Mouse (Mus musculus): ENCODE results near the gene Atf5.

Gene Atf5

GRCm38 (mm10) chr7:44850146-44850545 lies 33.7 kb upstream of the Atf5 start:
- DNase-seq (ENCODE audit: low spot score) = peak; percentile 79

- peak; percentile 91 for DNase-seq (ENCODE audit: low spot score)
Measured at GRCm38 (mm10) chr7:44849416-44850111, 33.1 kb upstream of the Atf5 start.

GRCm38 (mm10) chr7:44848561-44849415 lies 32.3 kb upstream of the Atf5 start, which contains the start of the genes Akt1s1 and Tbc1d17:
Gene Akt1s1, plus strand, starts transcription at chr7:44848991.
Gene Tbc1d17, minus strand, starts transcription at chr7:44849079.
- DNase-seq (ENCODE audit: low spot score) = peak; percentile 99

- no peak for DNase-seq (ENCODE audit: low spot score)
Measured at GRCm38 (mm10) chr7:44847772-44848171, 31.3 kb upstream of the Atf5 start.

- DNase-seq (ENCODE audit: low spot score) = no peak
Measured at GRCm38 (mm10) chr7:44846804-44847203, 30.3 kb upstream of the Atf5 start.

GRCm38 (mm10) chr7:44845006-44845405 lies 28.5 kb upstream of the Atf5 start:
- no peak for DNase-seq (ENCODE audit: low spot score)

GRCm38 (mm10) chr7:44841825-44842463 lies 25.5 kb upstream of the Atf5 start:
- no peak for DNase-seq (ENCODE audit: low spot score)

GRCm38 (mm10) chr7:44840426-44840825 lies 24.0 kb upstream of the Atf5 start:
- no peak for DNase-seq (ENCODE audit: low spot score)

- DNase-seq (ENCODE audit: low spot score) = peak; percentile 34
Measured at GRCm38 (mm10) chr7:44839491-44840191, 23.2 kb upstream of the Atf5 start.

GRCm38 (mm10) chr7:44839171-44839490 lies 22.7 kb upstream of the Atf5 start:
- no peak for DNase-seq (ENCODE audit: low spot score)

- DNase-seq (ENCODE audit: low spot score) = no peak
Measured at GRCm38 (mm10) chr7:44838073-44838472, 21.6 kb upstream of the Atf5 start.

GRCm38 (mm10) chr7:44836423-44837053 lies 20.1 kb upstream of the Atf5 start:
- no peak for DNase-seq (ENCODE audit: low spot score)

- DNase-seq (ENCODE audit: low spot score) = no peak
Measured at GRCm38 (mm10) chr7:44836016-44836404, 19.6 kb upstream of the Atf5 start.

GRCm38 (mm10) chr7:44835373-44836015 lies 19.0 kb upstream of the Atf5 start:
- no peak for DNase-seq (ENCODE audit: low spot score)

GRCm38 (mm10) chr7:44832763-44833162 lies 16.3 kb upstream of the Atf5 start:
- no peak for DNase-seq (ENCODE audit: low spot score)

GRCm38 (mm10) chr7:44828706-44829105 lies 12.2 kb upstream of the Atf5 start:
- DNase-seq (ENCODE audit: low spot score) = no peak

- no peak for DNase-seq (ENCODE audit: low spot score)
Measured at GRCm38 (mm10) chr7:44826771-44827170, 10.3 kb upstream of the Atf5 start.

- peak; percentile 81 for DNase-seq (ENCODE audit: low spot score)
Measured at GRCm38 (mm10) chr7:44824872-44825271, 8.4 kb upstream of the Atf5 start.

GRCm38 (mm10) chr7:44823409-44823808 lies 7.0 kb upstream of the Atf5 start:
- DNase-seq (ENCODE audit: low spot score) = no peak

GRCm38 (mm10) chr7:44821666-44822448 lies 5.4 kb upstream of the Atf5 start:
- peak; percentile 2 for DNase-seq (ENCODE audit: low spot score)

All from urinary bladder, postnatal 14 days (tissue).